Mouse (Mus musculus): ENCODE measurements around the gene Csrp1. TPM values are rescaled to one million over a fixed set of nuclear protein-coding genes. Genes with fewer than 3 reads are reported as not detected.
A peak's percentile ranks its signal among the peaks of the same experiment; 100 is the strongest.

The Csrp1 gene
- total and polyA plus RNA-seq, 3 experiments, result 44.4 to 73.0 TPM; not detected in 1

DNA sequence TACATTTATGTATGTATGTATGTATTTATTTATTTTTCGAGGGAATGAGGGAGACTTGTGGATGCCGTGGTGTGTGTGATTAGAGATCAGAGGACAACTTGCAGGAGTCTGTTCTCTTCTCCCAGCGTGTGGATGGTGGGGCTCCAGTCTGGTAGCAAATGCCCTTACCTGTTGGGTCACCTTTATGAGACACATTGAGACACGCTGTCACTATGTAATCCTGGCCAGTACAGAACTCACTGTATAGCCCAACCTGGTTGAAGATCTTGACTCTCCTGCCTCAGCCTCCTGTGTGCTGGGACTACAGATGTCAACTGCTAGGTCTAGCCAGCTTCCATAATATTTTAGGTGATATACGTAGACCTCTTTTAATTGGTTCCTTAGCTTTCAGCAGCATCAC, 41.9 kb downstream of the Csrp1 start:
- H3K27ac ChIP-seq (ENCODE audit: control insufficient read depth, low read depth, low read length), result no peak overlapping the region
- peak; percentile 79 for DNase-seq (ENCODE audit: low read depth, low spot score)
- H3K9me3 ChIP-seq (replicated peaks; ENCODE audit: insufficient read depth, low read length), result no peaks in the 10 kb centered on the region
- TF ChIP-seq UBTF (IDR thresholded peaks at IDR 0.05; ENCODE audit: borderline replicate concordance, insufficient read depth, low read depth, low read length), result no peak
- TF ChIP-seq SIN3A (IDR thresholded peaks at IDR 0.05; ENCODE audit: low read length), result 0 out of 2 replicates have a peak, but pooled peaks have one; percentile 24
- TF ChIP-seq CHD2 (IDR thresholded peaks at IDR 0.05; ENCODE audit: low read length), result no peak
- TF ChIP-seq ETS1 (IDR thresholded peaks at IDR 0.05; ENCODE audit: low read depth, low read length), result peak; percentile 51; the same call in 1 of the 2 replicates
- TF ChIP-seq MXI1 (IDR thresholded peaks at IDR 0.05; ENCODE audit: low read depth, low read length), result peak; percentile 41; the same call in 1 of the 2 replicates
- TF ChIP-seq JUND (IDR thresholded peaks at IDR 0.05; ENCODE audit: low read depth, low read length), result no peak
- no peak for TF ChIP-seq GABPA (IDR thresholded peaks at IDR 0.05; ENCODE audit: low read depth, low read length)
- no peak for TF ChIP-seq MAZ (IDR thresholded peaks at IDR 0.05; ENCODE audit: low read depth, low read length)
- peak; percentile 62; the same call in 1 of the 2 replicates for TF ChIP-seq MYC (IDR thresholded peaks at IDR 0.05; ENCODE audit: low read depth, low read length)
- peak; percentile 83 for TF ChIP-seq TCF12 (IDR thresholded peaks at IDR 0.05; ENCODE audit: low read depth, low read length)
- no peak for TF ChIP-seq USF2 (IDR thresholded peaks at IDR 0.05; ENCODE audit: borderline replicate concordance in 1 of 2, insufficient read depth in 1 of 2, low read depth in 1 of 2, low read length in 2 of 2)
- TF ChIP-seq HCFC1 (IDR thresholded peaks at IDR 0.05; ENCODE audit: low read depth, low read length), result no peak
- no peak for TF ChIP-seq SMC3 (IDR thresholded peaks at IDR 0.05; ENCODE audit: low read depth, low read length)
- no peak for TF ChIP-seq MEF2A (IDR thresholded peaks at IDR 0.05; ENCODE audit: extremely low read depth, insufficient replicate concordance, low read depth, low read length, poor library complexity, severe bottlenecking)
- no peak for TF ChIP-seq ZNF384 (IDR thresholded peaks at IDR 0.05; ENCODE audit: low read depth, low read length)
- no peak for TF ChIP-seq RAD21 (IDR thresholded peaks at IDR 0.05; ENCODE audit: low read depth, low read length)
- no peak for TF ChIP-seq ZKSCAN1 (IDR thresholded peaks at IDR 0.05; ENCODE audit: low read depth, low read length)
- no peak for TF ChIP-seq POLR2A (IDR thresholded peaks at IDR 0.05; ENCODE audit: control insufficient read depth in 1 of 2, insufficient read depth in 1 of 2, low read depth in 1 of 2, low read length in 2 of 2, poor library complexity in 1 of 2)
- no peak for TF ChIP-seq NELFE (IDR thresholded peaks at IDR 0.05; ENCODE audit: low read depth, low read length)
- TF ChIP-seq EP300 (IDR thresholded peaks at IDR 0.05; ENCODE audit: low read depth in 1 of 2, low read length in 2 of 2), result peak in 1 of 2 experiments; percentile 69; a peak in 2 of 4 replicates
- no peak for TF ChIP-seq POLR2AphosphoS2 (IDR thresholded peaks at IDR 0.05; ENCODE audit: low read length)
- no peak for TF ChIP-seq MAFK (IDR thresholded peaks at IDR 0.05; ENCODE audit: borderline replicate concordance, low read depth, low read length)
- no peak for TF ChIP-seq ELF1 (IDR thresholded peaks at IDR 0.05; ENCODE audit: low read depth, low read length)
- TF ChIP-seq CHD1 (IDR thresholded peaks at IDR 0.05; ENCODE audit: low read depth, low read length), result no peak
- peak; percentile 79 for TF ChIP-seq GATA1 (IDR thresholded peaks at IDR 0.05; ENCODE audit: low read depth, low read length)
- TF ChIP-seq KAT2A (conservative IDR thresholded peaks at IDR 0.05; ENCODE audit: low read depth, low read length), result no peak
- TF ChIP-seq NRF1 (IDR thresholded peaks at IDR 0.05; ENCODE audit: insufficient read depth, low read depth, low read length, poor library complexity, severe bottlenecking), result no peak
- no peak for TF ChIP-seq MYB (IDR thresholded peaks at IDR 0.05; ENCODE audit: low read depth, low read length)
- TF ChIP-seq TAL1 (IDR thresholded peaks at IDR 0.05; ENCODE audit: low read length), result peak; percentile 90
- no peak for TF ChIP-seq BHLHE40 (IDR thresholded peaks at IDR 0.05; ENCODE audit: borderline replicate concordance, low read depth, low read length)
- no peak for TF ChIP-seq TBP (IDR thresholded peaks at IDR 0.05; ENCODE audit: low read depth, low read length)
- no peak for TF ChIP-seq ZC3H11A (IDR thresholded peaks at IDR 0.05; ENCODE audit: low read depth, low read length)
- no peak for TF ChIP-seq USF1 (IDR thresholded peaks at IDR 0.05; ENCODE audit: low read depth, low read length)
- peak; percentile 48; the same call in 1 of the 2 replicates for TF ChIP-seq RCOR1 (IDR thresholded peaks at IDR 0.05; ENCODE audit: low read depth, low read length)
- TF ChIP-seq MAX (IDR thresholded peaks at IDR 0.05; ENCODE audit: low read length), result no peak; the same call in 1 of the 2 replicates
- no peak for TF ChIP-seq CTCF (IDR thresholded peaks at IDR 0.05 in 2 of 3, conservative IDR thresholded peaks at IDR 0.05 in 1 of 3; ENCODE audit: control insufficient read depth in 1 of 3, insufficient read depth in 1 of 3, low read depth in 2 of 3, low read length in 3 of 3, poor library complexity in 1 of 3, severe bottlenecking in 1 of 3)
- no peak for TF ChIP-seq POLR2AphosphoS5 (IDR thresholded peaks at IDR 0.05; ENCODE audit: borderline replicate concordance, low read depth, low read length)
- TF ChIP-seq E2F4 (IDR thresholded peaks at IDR 0.05; ENCODE audit: borderline replicate concordance, low read depth, low read length), result no peak
- H3K79me2 ChIP-seq (ENCODE audit: control insufficient read depth, insufficient read depth, low read length, poor library complexity), result peaks cover 6% of the 10 kb centered on the region
- no peak overlapping the region for H3K9ac ChIP-seq (ENCODE audit: control insufficient read depth, low read depth, low read length, poor library complexity, severe bottlenecking)
- H3K27me3 ChIP-seq (ENCODE audit: control insufficient read depth in 1 of 2, insufficient read depth in 2 of 2, low read length in 2 of 2), result no peaks in the 10 kb centered on the region; a peak in 1 of 4 replicates
- H3K4me1 ChIP-seq (ENCODE audit: control insufficient read depth in 1 of 2, insufficient read depth in 2 of 2, low read length in 2 of 2), result peaks cover 7 to 11% of the 10 kb centered on the region in 2 experiments
- peaks cover 0 to 7% of the 10 kb centered on the region in 2 experiments; a peak in 2 of 4 replicates for H3K36me3 ChIP-seq (ENCODE audit: control insufficient read depth in 1 of 2, insufficient read depth in 2 of 2, low read length in 2 of 2)
- no peak overlapping the region for H3K4me3 ChIP-seq (ENCODE audit: control insufficient read depth in 1 of 2, insufficient read depth in 1 of 2, low read depth in 2 of 2, low read length in 2 of 2)

All from MEL (cell line).